Mouse (Mus musculus) lung, postnatal 10 days (tissue): Measurements from ENCODE around the gene Mpp1.

Source experiments
- DNase-seq: peaks from one replicate; pipeline ENCODE4 v3.0.0; 2021

Mpp1 gene

DNA sequence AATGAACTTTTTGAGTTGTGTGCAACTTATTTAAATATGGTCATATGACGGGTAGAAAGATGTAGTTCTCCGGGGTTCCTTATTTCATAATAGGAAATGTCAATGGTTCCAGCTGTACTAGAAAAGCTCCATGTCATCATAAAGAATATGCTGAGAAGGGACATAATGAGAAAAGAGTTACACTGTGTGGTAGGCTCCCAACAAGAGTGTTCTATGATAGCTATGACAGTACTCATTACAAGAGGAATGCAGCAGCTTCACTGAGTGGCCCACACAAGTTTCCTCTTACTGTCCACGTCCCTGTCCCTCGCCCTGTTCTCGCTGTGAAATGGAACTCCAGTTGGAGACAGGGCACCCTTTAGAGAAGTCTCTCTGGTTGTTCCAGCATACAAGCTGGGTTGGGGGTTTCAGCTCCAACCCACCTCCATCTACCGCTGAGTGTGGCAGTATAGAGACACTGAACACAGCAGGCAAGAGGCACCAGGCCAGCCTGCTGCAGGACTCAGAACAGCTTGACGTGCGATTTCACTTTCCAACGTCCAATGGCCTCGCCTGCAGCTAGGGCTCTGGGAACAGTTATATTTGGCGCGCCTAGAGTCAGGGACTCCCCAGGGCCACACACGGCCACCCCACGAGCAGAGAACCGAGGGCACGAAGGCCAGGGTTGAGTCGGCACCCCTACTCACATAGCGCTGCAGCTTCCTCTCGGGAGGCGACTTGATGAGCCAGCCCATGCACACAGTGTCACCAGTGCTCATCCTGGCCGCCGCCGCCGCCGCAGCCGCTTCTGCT lies 46.6 kb downstream of the Mpp1 start:
- peak; percentile 5 for DNase-seq

- peak; percentile 14 for DNase-seq
Measured at GRCm38 (mm10) chrX:75082351-75082750, 48.5 kb downstream of the Mpp1 start.
